Mouse (Mus musculus): ENCODE data around the gene 4930447C04Rik. TPM values are rescaled to one million over a fixed set of nuclear protein-coding genes. Genes with fewer than 3 reads are reported as not detected.

The 4930447C04Rik gene
- polyA plus RNA-seq, 1 experiment from 2014 or later: not detected

GRCm38 (mm10) chr12:72953089-72953488 lies 12.5 kb upstream of the 4930447C04Rik start:
- no peaks in the 10 kb centered on the region for H3K79me2 ChIP-seq (ENCODE audit: inconsistent target)
- H3K27ac ChIP-seq: no peak overlapping the region
- H3K36me3 ChIP-seq (ENCODE audit: inconsistent target): no peaks in the 10 kb centered on the region
- no peak overlapping the region for H3K4me3 ChIP-seq (ENCODE audit: inconsistent target)
- 84% methylated on average over 5 of the region's 5 CpGs for WGBS (ENCODE audit: missing documents)

- no peak overlapping the region for H3K27ac ChIP-seq
- WGBS (ENCODE audit: missing documents): 85% methylated on average over 2 of the region's 2 CpGs
- H3K79me2 ChIP-seq (ENCODE audit: inconsistent target): no peaks in the 10 kb centered on the region
- H3K4me3 ChIP-seq (ENCODE audit: inconsistent target): no peak overlapping the region
- no peaks in the 10 kb centered on the region for H3K36me3 ChIP-seq (ENCODE audit: inconsistent target)
Measured at GRCm38 (mm10) chr12:72947335-72947734, 6.8 kb upstream of the 4930447C04Rik start.

- Histone ChIP-seq H3K79me2 (ENCODE audit: inconsistent target) (no peaks in the 10 kb centered on the region), H3K4me3 (ENCODE audit: inconsistent target) (no peak overlapping the region), H3K27ac (no peak overlapping the region), H3K36me3 (ENCODE audit: inconsistent target) (no peaks in the 10 kb centered on the region)
Measured at GRCm38 (mm10) chr12:72946805-72947204, 6.2 kb upstream of the 4930447C04Rik start.

GRCm38 (mm10) chr12:72946064-72946395 lies 5.5 kb upstream of the 4930447C04Rik start:
- WGBS (ENCODE audit: missing documents): 30% methylated on average over 8 of the region's 8 CpGs
- H3K4me3 ChIP-seq (ENCODE audit: inconsistent target): no peak overlapping the region

GRCm38 (mm10) chr12:72945301-72946063 lies 4.9 kb upstream of the 4930447C04Rik start:
- no peak overlapping the region for H3K4me3 ChIP-seq (ENCODE audit: inconsistent target)
- no peaks in the 10 kb centered on the region for H3K79me2 ChIP-seq (ENCODE audit: inconsistent target)
- no peak overlapping the region for H3K27ac ChIP-seq
- H3K36me3 ChIP-seq (ENCODE audit: inconsistent target): no peaks in the 10 kb centered on the region
- 3% methylated on average over 81 of the region's 89 CpGs for WGBS (ENCODE audit: missing documents)

More at GRCm38 (mm10) chr12:72946064-72946395, 5.5 kb upstream of the 4930447C04Rik start:
- Histone ChIP-seq H3K27ac (no peak overlapping the region), H3K79me2 (ENCODE audit: inconsistent target) (no peaks in the 10 kb centered on the region), H3K36me3 (ENCODE audit: inconsistent target) (no peaks in the 10 kb centered on the region)

GRCm38 (mm10) chr12:72944411-72945225 lies 4.0 kb upstream of the 4930447C04Rik start:
- 6% methylated on average over 19 of the region's 24 CpGs for WGBS (ENCODE audit: missing documents)
- Histone ChIP-seq H3K79me2 (ENCODE audit: inconsistent target) (no peaks in the 10 kb centered on the region), H3K36me3 (ENCODE audit: inconsistent target) (no peaks in the 10 kb centered on the region)

GRCm38 (mm10) chr12:72943574-72944110 lies 3.1 kb upstream of the 4930447C04Rik start:
- Histone ChIP-seq H3K4me3 (ENCODE audit: inconsistent target) (no peak overlapping the region), H3K79me2 (ENCODE audit: inconsistent target) (no peaks in the 10 kb centered on the region), H3K27ac (no peak overlapping the region), H3K36me3 (ENCODE audit: inconsistent target) (no peaks in the 10 kb centered on the region)
- WGBS (ENCODE audit: missing documents): 19% methylated on average over 2 of the region's 2 CpGs

More at GRCm38 (mm10) chr12:72944411-72945225, 4.0 kb upstream of the 4930447C04Rik start:
- Histone ChIP-seq H3K4me3 (ENCODE audit: inconsistent target) (no peak overlapping the region), H3K27ac (no peak overlapping the region)

GRCm38 (mm10) chr12:72942171-72942570 lies 1.6 kb upstream of the 4930447C04Rik start:
- Histone ChIP-seq H3K36me3 (ENCODE audit: inconsistent target) (no peaks in the 10 kb centered on the region), H3K27ac (no peak overlapping the region), H3K4me3 (ENCODE audit: inconsistent target) (no peak overlapping the region), H3K79me2 (ENCODE audit: inconsistent target) (no peaks in the 10 kb centered on the region)
- 32% methylated on average over 6 of the region's 6 CpGs for WGBS (ENCODE audit: missing documents)

- Histone ChIP-seq H3K27ac (no peak overlapping the region), H3K79me2 (ENCODE audit: inconsistent target) (no peaks in the 10 kb centered on the region), H3K36me3 (ENCODE audit: inconsistent target) (no peaks in the 10 kb centered on the region), H3K4me3 (ENCODE audit: inconsistent target) (no peak overlapping the region)
- WGBS (ENCODE audit: missing documents): 5% methylated on average over 32 of the region's 32 CpGs
Measured at GRCm38 (mm10) chr12:72941398-72942051, 951 bp upstream of the 4930447C04Rik start.

GRCm38 (mm10) chr12:72940822-72941397 lies 336 bp upstream of the 4930447C04Rik start:
- 10% methylated on average over 11 of the region's 11 CpGs for WGBS (ENCODE audit: missing documents)
- H3K4me3 ChIP-seq (ENCODE audit: inconsistent target): no peak overlapping the region
- H3K79me2 ChIP-seq (ENCODE audit: inconsistent target): no peaks in the 10 kb centered on the region
- H3K27ac ChIP-seq: no peak overlapping the region
- no peaks in the 10 kb centered on the region for H3K36me3 ChIP-seq (ENCODE audit: inconsistent target)

- H3K27ac ChIP-seq: no peak within 1 kb of the TSS
- no peaks in the 10 kb centered on the region for H3K36me3 ChIP-seq (ENCODE audit: inconsistent target)
- no peaks in the 10 kb centered on the region for H3K79me2 ChIP-seq (ENCODE audit: inconsistent target)
- H3K4me3 ChIP-seq (ENCODE audit: inconsistent target): no peak within 1 kb of the TSS
- WGBS (ENCODE audit: missing documents): 4% methylated on average over 28 of the region's 28 CpGs
Measured at GRCm38 (mm10) chr12:72939616-72940015, 958 bp downstream of the 4930447C04Rik start, which contains the start of gene Six6. Gene Six6 (plus strand): TSS chr12:72939892.

- H3K36me3 ChIP-seq (ENCODE audit: inconsistent target): no peaks in the 10 kb centered on the region
- WGBS (ENCODE audit: missing documents): 16% methylated on average over 14 of the region's 14 CpGs
- no peak overlapping the region for H3K4me3 ChIP-seq (ENCODE audit: inconsistent target)
- H3K27ac ChIP-seq: no peak overlapping the region
- no peaks in the 10 kb centered on the region for H3K79me2 ChIP-seq (ENCODE audit: inconsistent target)
Measured at GRCm38 (mm10) chr12:72938600-72939490, 1.7 kb downstream of the 4930447C04Rik start.

- H3K27ac ChIP-seq: no peak overlapping the region
- no peaks in the 10 kb centered on the region for H3K36me3 ChIP-seq (ENCODE audit: inconsistent target)
- 11% methylated on average over 13 of the region's 13 CpGs for WGBS (ENCODE audit: missing documents)
- no peaks in the 10 kb centered on the region for H3K79me2 ChIP-seq (ENCODE audit: inconsistent target)
- no peak overlapping the region for H3K4me3 ChIP-seq (ENCODE audit: inconsistent target)
Measured at GRCm38 (mm10) chr12:72938176-72938575, 2.4 kb downstream of the 4930447C04Rik start.
